Mouse (Mus musculus) A20 (cell line): ENCODE results near the gene Zbtb5.
"Not testable (repeated sequence)": the region's sequence is repeated elsewhere in the genome, so short reads cannot be mapped to it uniquely, and the experiment has no call there.

Source experiments
- DNase-seq: peaks from one replicate; pipeline ENCODE4 v3.0.0-alpha.2; 2011; ENCODE audit warnings: low read depth, low spot score

Gene Zbtb5

DNA sequence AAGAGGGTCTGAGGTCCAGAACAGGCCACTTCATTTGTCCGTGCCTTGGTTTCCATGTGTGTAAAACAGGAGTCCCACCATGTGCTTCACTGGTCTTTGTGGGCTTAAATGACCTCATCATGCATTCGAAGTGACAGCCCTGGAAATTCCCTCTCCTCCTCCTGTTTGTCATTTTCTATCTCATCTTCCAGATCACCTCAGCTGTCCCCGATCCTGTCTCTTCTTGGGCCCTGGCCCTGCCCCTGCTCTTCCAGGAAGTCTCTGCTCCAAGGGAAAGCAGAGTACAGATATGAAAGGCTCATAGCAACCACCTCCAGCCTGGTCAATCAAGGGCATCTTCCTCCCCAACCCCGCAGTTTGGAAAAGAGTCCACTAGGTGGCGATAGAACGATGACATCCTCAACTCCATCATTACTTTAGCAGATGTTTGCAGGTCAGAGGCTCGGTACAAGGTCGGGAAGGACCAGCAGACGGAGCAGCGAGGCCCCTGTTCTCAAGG, 41.6 kb downstream of the Zbtb5 start:
- peak; percentile 90 for DNase-seq

DNA sequence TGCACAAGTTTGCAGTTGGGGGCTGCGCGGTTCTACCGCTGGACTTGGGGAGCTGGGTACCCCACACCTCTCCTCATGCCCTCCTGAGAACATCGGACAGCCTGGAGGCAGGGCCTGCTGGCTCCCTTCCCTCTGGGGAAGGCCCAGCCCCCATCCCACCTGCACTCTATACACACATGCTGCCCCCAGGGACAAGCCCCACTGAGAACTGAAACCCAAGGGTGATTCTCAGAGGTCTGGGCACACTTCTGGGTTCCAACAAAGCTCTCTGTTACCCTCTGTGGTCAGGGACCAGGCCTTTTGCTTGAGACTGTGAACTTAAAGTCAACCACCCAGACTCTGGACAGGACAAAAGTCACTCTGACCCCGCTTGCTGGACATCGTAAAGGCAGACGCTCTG, 42.2 kb downstream of the Zbtb5 start:
- DNase-seq, result peak; percentile 97

DNA sequence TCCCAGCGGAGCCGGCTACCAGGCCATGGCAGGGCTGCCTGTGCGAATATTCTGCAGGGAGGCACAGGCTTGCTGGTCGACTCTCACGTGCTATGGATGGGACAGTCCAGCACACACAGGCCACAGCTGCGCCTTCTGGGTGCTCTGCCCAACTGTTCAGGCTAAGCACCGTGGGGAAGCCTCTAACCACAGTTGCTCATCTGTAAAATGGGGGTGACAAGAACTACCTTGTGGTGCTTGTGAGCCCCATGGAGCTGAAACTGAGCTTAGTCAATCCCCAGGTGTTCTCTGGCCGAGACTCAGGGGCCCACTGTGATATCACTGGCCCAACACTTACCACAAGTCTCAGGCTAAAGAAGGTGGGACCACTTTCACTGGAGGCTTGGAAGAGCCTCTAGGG, 44.8 kb downstream of the Zbtb5 start:
- DNase-seq, result peak; percentile 95

DNA sequence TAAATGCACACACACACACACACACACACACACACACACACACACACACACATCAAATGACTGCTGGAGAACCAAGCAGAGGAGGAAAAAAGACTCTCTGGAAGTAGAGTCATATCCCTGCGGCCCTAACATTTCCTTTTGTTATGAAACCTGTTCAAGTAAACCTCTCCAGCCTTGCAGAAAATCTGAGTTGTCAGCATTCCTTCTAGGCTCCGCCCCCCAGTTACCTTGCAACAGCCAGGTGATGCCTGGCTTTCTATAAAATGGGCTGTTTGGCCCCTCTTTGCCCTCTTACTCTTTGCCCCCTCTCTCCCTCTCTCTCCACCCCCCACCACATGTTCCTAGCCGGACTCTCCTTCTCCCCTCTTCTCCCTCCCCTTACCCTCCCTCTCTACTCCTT, 46.5 kb downstream of the Zbtb5 start:
- DNase-seq, result no peak

DNA sequence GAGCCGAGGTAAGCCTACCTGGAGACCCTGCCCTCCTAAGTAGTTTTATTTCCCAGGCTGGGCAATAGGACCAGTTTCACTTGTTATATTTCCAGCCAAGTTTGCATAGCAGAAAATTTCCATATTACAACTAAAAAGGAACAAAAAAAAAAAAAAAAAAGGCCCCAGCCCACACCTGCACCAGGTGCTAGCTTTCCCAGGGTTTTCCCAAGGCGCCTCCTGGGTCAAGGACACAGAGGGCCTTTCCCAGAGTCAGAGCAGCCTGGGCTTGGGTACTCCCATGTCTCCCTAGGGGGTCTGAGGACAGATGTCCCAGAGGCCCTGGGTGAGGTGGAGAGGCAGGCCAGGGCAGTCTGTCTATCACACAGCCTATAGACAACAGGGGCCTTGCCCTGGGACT, 47.0 kb downstream of the Zbtb5 start:
- peak; percentile 86 for DNase-seq

DNA sequence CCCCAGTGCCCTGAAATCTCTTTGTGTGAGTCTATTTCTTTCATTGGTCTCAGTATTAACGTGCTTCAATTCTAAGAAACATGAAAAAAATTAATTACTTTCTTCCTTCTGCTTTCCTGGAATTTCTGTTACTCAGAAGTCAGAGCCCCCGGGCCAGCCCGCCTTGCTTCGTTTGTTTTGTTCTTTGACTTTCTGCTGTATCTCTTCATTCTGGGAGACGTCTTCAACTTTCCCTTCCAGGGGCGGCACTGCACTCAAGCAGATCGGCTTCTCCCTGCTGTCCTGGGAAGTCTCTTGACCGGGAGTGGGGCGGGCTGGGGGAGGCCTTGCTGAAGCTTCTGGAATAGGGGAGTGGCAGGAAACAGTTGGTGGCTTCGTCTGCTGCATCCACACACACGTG, 49.1 kb downstream of the Zbtb5 start:
- DNase-seq, result no peak

DNA sequence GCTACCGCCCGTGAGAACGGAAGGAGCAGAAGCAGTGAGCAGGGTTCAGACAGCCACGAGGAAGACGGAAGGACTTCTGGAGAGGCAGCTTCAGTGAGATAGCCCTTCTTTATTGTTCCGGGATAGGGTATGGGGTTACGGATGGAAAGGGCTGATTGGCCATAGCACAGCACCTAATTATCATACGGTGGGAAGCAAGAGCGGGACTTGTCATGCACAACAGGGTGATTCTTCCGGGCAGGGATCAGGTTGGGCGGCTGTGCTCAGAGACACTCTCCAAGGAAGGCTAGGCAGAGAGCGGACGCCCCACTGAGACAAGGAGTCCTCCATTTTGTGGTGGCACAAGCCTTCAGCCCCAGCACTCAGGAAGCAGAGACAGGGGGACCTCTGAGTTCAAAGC, 53.0 kb downstream of the Zbtb5 start:
- DNase-seq, result no peak

DNA sequence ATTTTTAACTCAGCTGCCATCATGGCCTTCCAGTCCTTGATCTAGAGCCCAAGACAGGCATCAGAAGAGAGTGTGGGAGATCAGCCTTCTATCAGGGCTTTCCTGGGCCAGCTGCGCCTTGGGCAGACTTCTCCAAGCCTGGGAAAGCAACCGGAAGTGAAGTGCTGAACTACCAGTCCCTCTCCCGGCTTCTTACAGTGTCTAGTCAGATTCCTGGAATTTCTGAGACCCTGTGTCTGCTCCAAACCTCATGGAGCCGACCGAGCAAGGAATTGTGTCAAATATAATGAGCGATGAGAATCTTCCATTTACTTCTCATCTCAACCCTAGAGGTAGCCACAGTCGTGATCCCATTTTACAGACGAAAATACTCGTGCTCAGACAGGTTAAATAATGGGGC, 53.4 kb downstream of the Zbtb5 start:
- DNase-seq, result no peak

DNA sequence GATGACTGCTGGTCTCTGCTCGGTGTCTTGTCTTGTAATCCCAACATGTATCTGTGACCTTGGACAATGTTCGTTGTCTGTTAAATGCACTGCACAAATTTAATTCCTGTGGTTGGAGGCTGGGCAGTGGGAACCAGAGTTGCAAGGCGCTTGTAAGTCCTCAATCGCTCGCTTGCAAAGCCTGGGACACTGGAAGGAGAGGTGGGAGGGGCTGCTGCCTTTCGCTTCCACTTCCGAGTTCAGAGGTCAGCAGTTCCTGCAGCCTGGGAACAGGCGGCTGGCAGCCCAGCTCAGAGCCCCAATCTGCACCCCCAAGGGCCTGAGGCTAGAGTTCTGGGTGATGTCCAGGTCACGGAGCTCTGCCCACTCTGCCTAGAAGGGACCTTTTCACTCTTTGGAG, 59.2 kb downstream of the Zbtb5 start:
- DNase-seq, result no peak

DNA sequence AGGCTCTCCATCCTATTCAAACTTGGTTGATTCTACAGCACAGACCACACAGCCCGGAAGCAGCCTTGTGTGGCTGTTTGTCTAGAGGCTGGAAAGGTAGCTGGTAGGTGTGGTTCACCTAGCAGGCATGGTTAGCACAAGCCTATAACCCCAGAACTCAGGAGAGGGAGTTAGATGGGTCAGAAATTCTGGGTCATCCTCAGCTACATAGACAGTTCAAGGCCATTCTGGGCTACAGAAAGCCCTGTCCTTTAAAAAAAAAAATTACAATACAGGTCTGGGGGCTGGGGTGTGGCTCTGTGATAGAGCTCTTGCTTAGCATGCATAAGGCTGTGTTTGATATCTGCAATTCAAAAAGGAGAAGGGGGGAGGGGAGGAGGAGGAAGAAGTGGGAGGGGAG, 63.9 kb downstream of the Zbtb5 start:
- DNase-seq, result no peak

DNA sequence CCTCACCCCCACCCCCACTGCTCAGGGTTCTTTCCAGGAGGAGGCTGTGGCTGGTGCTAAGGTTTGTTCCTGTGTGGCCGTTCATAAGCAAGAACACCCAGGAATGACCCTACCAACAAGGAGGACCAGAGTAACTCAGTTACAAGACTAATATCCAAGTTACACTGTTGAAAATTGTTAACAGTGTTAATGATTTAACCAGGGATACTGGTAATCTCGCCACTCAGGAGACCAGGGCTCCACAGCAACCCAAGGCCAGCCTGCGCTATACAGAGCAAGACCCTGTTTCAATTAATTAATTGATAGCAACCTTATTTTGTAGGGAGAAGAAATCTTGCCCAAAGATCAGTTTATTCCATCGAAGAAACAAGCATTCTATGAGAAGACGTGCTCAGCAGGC, 64.7 kb downstream of the Zbtb5 start:
- no peak for DNase-seq

DNA sequence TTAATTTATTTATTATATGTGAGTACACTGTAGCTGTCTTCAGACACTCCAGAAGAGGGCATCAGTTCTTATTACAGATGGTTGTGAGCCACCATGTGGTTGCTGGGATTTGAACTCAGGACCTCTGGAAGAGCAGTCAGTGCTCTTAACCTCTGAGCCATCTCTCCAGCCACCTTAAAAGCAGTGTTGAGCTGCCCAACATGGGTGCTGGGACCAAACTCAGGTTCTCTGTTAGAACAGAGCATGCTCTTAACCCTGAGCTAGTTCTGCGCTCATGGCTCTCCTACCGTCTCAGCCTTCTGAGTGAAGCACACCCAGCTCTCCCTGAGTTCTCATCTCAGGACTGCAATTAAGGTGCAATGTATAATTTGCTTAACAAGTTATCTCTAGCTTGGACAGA, 66.1 kb downstream of the Zbtb5 start:
- not testable (repeated sequence) for DNase-seq

DNA sequence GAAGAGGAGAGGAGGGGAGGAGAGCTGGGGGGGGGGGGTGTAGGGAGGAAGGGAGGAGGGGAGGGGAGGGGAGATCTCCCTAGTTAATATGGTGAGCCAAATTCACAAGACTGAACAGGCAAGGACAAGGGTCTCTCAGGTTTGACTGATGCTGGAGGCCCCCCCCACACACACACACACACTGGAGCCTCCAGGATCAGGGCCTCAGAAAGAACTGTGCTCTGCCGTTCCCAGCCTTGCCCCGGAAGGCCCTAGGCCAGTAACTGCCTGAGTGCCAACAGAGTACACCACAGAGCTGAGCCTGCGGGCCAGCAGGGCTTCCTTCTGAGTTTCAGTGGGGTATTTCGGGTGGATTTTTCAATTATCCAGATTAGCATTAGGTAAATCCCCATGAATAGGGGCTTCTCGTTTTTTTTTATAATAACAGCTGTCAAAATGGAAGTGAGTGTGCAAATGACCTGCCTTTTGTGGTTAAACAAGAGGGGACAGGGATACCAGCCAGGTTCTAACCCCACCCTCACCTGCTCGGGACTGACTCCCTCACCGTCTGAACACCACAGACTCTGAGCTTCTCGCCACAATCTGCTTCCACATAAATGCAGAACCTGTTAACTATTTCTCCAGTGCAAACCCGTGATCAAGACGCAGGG, 67.7 kb downstream of the Zbtb5 start:
- DNase-seq, result peak; percentile 88

DNA sequence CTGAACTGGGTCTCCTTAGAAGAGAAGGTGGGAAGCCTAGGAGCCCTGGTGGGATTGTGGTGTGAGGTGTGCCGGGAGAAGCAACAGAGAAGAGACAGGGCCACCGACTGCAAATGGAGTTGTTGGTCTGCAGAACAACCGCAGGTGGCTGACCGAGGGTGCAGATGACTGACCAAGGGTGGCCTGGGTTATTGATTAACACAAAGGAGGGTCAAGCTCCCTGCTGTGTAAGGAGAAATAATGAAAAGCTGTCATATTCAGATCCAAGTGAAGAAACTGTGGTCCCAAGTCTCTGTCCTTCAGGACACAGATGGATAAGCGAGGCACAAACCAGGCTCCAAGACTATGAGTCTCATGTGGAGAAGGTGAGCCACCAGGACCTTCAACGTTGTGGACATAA, 68.7 kb downstream of the Zbtb5 start:
- peak; percentile 68 for DNase-seq

DNA sequence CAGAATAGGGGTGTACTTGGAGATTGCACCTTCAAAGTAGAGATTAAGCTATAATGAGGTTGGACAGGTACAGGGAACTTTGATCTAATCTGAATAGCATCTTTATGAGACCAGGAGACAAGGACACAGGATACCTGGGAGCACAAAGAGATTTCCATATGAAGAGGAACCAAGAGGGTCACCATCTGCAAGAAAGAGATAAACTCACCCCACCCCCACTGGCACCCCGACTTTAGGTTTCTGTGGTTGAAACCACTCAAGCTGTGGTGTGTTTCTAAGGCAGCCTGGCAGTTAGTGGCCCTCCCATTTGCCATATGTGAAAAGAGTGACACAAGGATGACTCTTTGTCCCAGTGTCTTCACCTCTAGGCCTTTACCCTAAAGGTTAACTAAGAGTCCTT, 70.0 kb downstream of the Zbtb5 start:
- peak; percentile 76 for DNase-seq
